23 mouse cellular contexts compared by ENCODE assay signal in the genomic region with DNA sequence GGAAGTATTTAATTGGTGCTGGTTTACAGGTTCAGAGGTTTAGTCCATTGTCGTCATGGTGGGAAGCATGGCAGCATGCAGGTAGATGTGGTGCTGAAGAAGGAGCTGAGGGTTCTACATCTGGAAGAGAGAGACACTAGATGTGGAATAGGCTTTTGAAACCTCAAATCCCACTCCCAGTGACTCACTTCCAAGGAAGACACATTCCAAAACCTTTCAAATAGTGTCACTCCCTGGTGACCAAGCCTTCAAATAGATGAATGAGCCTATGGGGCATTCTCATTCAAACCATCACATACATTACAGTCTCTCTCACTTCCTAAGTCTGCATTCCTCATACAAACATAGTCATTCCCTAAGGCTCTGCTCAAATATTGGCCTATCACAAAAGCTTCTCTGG.
"Had no signal": no experiment of that assay in that cellular context is flagged by ENCODE, and none has a peak within 500 bp of the region (broad histone marks: within the 10 kb centered on the region; RNA-seq: fewer than 3 reads in every experiment).

No protein-coding gene starts in this region.

- DNase-seq: gastrocnemius, adult 2 months; gastrocnemius, postnatal 10 days; gastrocnemius, postnatal 25 days; heart, adult 18-20 months; heart, postnatal 10 days; heart, postnatal 4 days; kidney, adult 18-20 months; kidney, adult 8-10 months; kidney, postnatal 10 days; kidney, postnatal 25 days; kidney, postnatal 4 days; liver; liver, embryonic 13.5 days had no signal

- H3K27me3 ChIP-seq: heart, embryonic 12.5 days; intestine, embryonic 15.5 days had no signal

- H3K4me3 ChIP-seq: gastrocnemius, adult 2 months; heart, embryonic 10.5 days; heart, embryonic 12.5 days; hindbrain, embryonic 10.5 days; hindbrain, embryonic 12.5 days; intestine, embryonic 15.5 days; layer of hippocampus, adult 2 months; left cerebral cortex, adult 2 months; limb, embryonic 10.5 days; limb, embryonic 12.5 days; liver, embryonic 13.5 days; liver, embryonic 15.5 days had no signal

- H3K36me3 ChIP-seq: heart, embryonic 10.5 days; heart, embryonic 12.5 days; hindbrain, embryonic 10.5 days; hindbrain, embryonic 12.5 days; intestine, embryonic 15.5 days; limb, embryonic 10.5 days; limb, embryonic 12.5 days; liver, embryonic 13.5 days; liver, embryonic 15.5 days had no signal
